Mouse (Mus musculus) kidney, postnatal 0 days (tissue): Measurements from ENCODE around the gene Traf3ip3. TPM values are rescaled to one million over a fixed set of nuclear protein-coding genes. Genes with fewer than 3 reads are reported as not detected.
A peak's percentile ranks its signal among the peaks of the same experiment; 100 is the strongest.

Experiments used
- ATAC-seq: fragments of 200-750 bp; cut with Nextera tagmentation; replicated peaks from 2 replicates; pipeline ENCODE4 v1.8.0; 2017; ENCODE audit warnings: low read depth, moderate number of reproducible peaks, moderate TSS enrichment, moderate library complexity; ENCODE audit not compliant: low FRiP score
- DNase-seq: peaks from one replicate; pipeline ENCODE4 v3.0.0-alpha.2; 2016; ENCODE audit warnings: low spot score
- H3K27ac ChIP-seq: fragments of 300-500 bp; sonication (generic); 2 replicates; pipeline ENCODE4 v1.5.1; 2014; ENCODE audit warnings: mild to moderate bottlenecking
- H3K27me3 ChIP-seq: fragments of 300-500 bp; sonication (generic); 2 replicates; pipeline ENCODE4 v1.6.1; 2014; ENCODE audit warnings: low read length, mixed read lengths; ENCODE audit not compliant: insufficient read depth
- H3K36me3 ChIP-seq: fragments of 300-500 bp; sonication (generic); 2 replicates; pipeline ENCODE4 v1.6.1; 2014; ENCODE audit warnings: low read length, mixed read lengths; ENCODE audit not compliant: insufficient read depth
- H3K4me1 ChIP-seq: fragments of 300-500 bp; sonication (generic); replicated peaks from 2 replicates; pipeline ENCODE4 v1.6.1; 2014; ENCODE audit warnings: antibody characterized with exemption, low read length, mixed read lengths; ENCODE audit not compliant: insufficient read depth
- H3K4me2 ChIP-seq: fragments of 300-500 bp; sonication (generic); 2 replicates; pipeline ENCODE4 v1.6.1; 2014; ENCODE audit warnings: mild to moderate bottlenecking, low read length, moderate library complexity, mixed read lengths
- H3K4me3 ChIP-seq: fragments of 300-500 bp; sonication (generic); replicated peaks from 2 replicates; pipeline ENCODE4 v1.5.1; 2014; ENCODE audit warnings: low read depth, low read length
- H3K9ac ChIP-seq: fragments of 300-500 bp; sonication (generic); 2 replicates; pipeline ENCODE4 v1.6.1; 2014; ENCODE audit warnings: low read depth, low read length
- H3K9me3 ChIP-seq: fragments of 300-500 bp; sonication (generic); replicated peaks from 2 replicates; pipeline ENCODE4 v1.6.1; 2016; ENCODE audit warnings: low read length, inconsistent platforms, mixed read lengths
- CTCF ChIP-seq: IDR thresholded peaks from 2 replicates; pipeline ENCODE4 v1.5.1; 2016; ENCODE audit warnings: antibody characterized with exemption, low read depth, mild to moderate bottlenecking, moderate library complexity
- WGBS: fragments of 180-500 bp; shearing (Covaris S2); extraction: QIAGEN DNeasy Blood & Tissue Kit; methylation state at CpG from one replicate; pipeline ENCODE4 v1.1.7; 2014; 5-methylcytosine and 5-hydroxymethylcytosine counted together
- polyA plus RNA-seq: library from polyadenylated mRNA; unstranded; fragments of >200 nt; fragmentation: Nextera tagmentation; extraction: Ambion mirVana; gene quantifications from 2 replicates; pipeline ENCODE4 v1.2.1, GENCODE M21; 2015

Gene Traf3ip3
- polyA plus RNA-seq, 1 experiment from 2014 or later, result 1.4 TPM

GRCm38 (mm10) chr1:193220408-193220807, 18.9 kb upstream of the Traf3ip3 start:
- no peaks in the 10 kb centered on the region for H3K9me3 ChIP-seq
- no peak overlapping the region for H3K4me2 ChIP-seq
- H3K9ac ChIP-seq, result no peak overlapping the region
- TF ChIP-seq CTCF, result no peak
- H3K4me3 ChIP-seq, result no peak overlapping the region
- 0 out of 2 replicates have a peak, but pooled peaks have one; percentile 25 for ATAC-seq
- no peaks in the 10 kb centered on the region for H3K36me3 ChIP-seq
- no peak for DNase-seq
- H3K27ac ChIP-seq, result no peak overlapping the region
- 54% methylated on average over 5 of the region's 5 CpGs for WGBS
- no peaks in the 10 kb centered on the region for H3K4me1 ChIP-seq
- no peaks in the 10 kb centered on the region for H3K27me3 ChIP-seq

GRCm38 (mm10) chr1:193216000-193216399, 14.5 kb upstream of the Traf3ip3 start:
- no peaks in the 10 kb centered on the region for H3K4me1 ChIP-seq
- no peak overlapping the region for H3K4me2 ChIP-seq
- H3K27me3 ChIP-seq, result no peaks in the 10 kb centered on the region
- no peak for TF ChIP-seq CTCF
- H3K9ac ChIP-seq, result no peak overlapping the region
- DNase-seq (no peak), ATAC-seq (no peak)
- no peaks in the 10 kb centered on the region for H3K36me3 ChIP-seq
- no peak overlapping the region for H3K4me3 ChIP-seq
- H3K9me3 ChIP-seq, result no peaks in the 10 kb centered on the region
- no peak overlapping the region for H3K27ac ChIP-seq
- WGBS, result 77% methylated on average over 3 of the region's 3 CpGs

GRCm38 (mm10) chr1:193214053-193214452, 12.6 kb upstream of the Traf3ip3 start:
- TF ChIP-seq CTCF, result no peak
- H3K4me2 ChIP-seq, result no peak overlapping the region
- ATAC-seq (no peak), DNase-seq (no peak)
- H3K27me3 ChIP-seq, result no peaks in the 10 kb centered on the region
- no peaks in the 10 kb centered on the region for H3K36me3 ChIP-seq
- no peak overlapping the region for H3K27ac ChIP-seq
- no peak overlapping the region for H3K4me3 ChIP-seq
- no peak overlapping the region for H3K9ac ChIP-seq
- no peaks in the 10 kb centered on the region for H3K4me1 ChIP-seq
- WGBS, result 70% methylated on average over 5 of the region's 5 CpGs
- H3K9me3 ChIP-seq, result no peaks in the 10 kb centered on the region

- Histone ChIP-seq H3K27ac (no peak overlapping the region), H3K4me2 (no peak overlapping the region), H3K4me1 (no peaks in the 10 kb centered on the region), H3K36me3 (no peaks in the 10 kb centered on the region), H3K27me3 (no peaks in the 10 kb centered on the region), H3K4me3 (no peak overlapping the region), H3K9me3 (no peaks in the 10 kb centered on the region), H3K9ac (no peak overlapping the region)
- WGBS, result 75% methylated on average over 5 of the region's 5 CpGs
- ATAC-seq (no peak), DNase-seq (no peak)
- TF ChIP-seq CTCF, result no peak
These were observed 9.9 kb upstream of the Traf3ip3 start for GRCm38 (mm10) chr1:193211371-193211770.

GRCm38 (mm10) chr1:193208178-193208577, 6.7 kb upstream of the Traf3ip3 start:
- ATAC-seq (peak; percentile 57; the same call in 1 of the 2 replicates), DNase-seq (peak; percentile 78)
- H3K4me3 ChIP-seq, result no peak overlapping the region

GRCm38 (mm10) chr1:193207503-193207902, 6.0 kb upstream of the Traf3ip3 start, which contains the start of gene Lamb3:
Lamb3 (plus strand) TSS chr1:193207699.
- no peaks in the 10 kb centered on the region for H3K9me3 ChIP-seq
- no peak within 1 kb of the TSS for H3K4me2 ChIP-seq
- H3K36me3 ChIP-seq, result no peaks in the 10 kb centered on the region
- no peak for TF ChIP-seq CTCF
- ATAC-seq (no peak), DNase-seq (no peak)
- no peak within 1 kb of the TSS for H3K27ac ChIP-seq
- H3K4me1 ChIP-seq, result no peaks in the 10 kb centered on the region
- no peak within 1 kb of the TSS for H3K9ac ChIP-seq
- 79% methylated on average over 3 of the region's 3 CpGs for WGBS
- H3K27me3 ChIP-seq, result no peaks in the 10 kb centered on the region
- H3K4me3 ChIP-seq, result no peak within 1 kb of the TSS

More at GRCm38 (mm10) chr1:193208178-193208577, 6.7 kb upstream of the Traf3ip3 start:
- H3K4me1 ChIP-seq, result no peaks in the 10 kb centered on the region
- 37% methylated on average over 2 of the region's 2 CpGs for WGBS
- no peak overlapping the region for H3K4me2 ChIP-seq
- no peaks in the 10 kb centered on the region for H3K9me3 ChIP-seq
- no peaks in the 10 kb centered on the region for H3K36me3 ChIP-seq
- no peak overlapping the region for H3K27ac ChIP-seq
- no peak overlapping the region for H3K9ac ChIP-seq
- TF ChIP-seq CTCF, result peak; percentile 87
- no peaks in the 10 kb centered on the region for H3K27me3 ChIP-seq

- Histone ChIP-seq H3K9me3 (no peaks in the 10 kb centered on the region), H3K4me1 (no peaks in the 10 kb centered on the region), H3K36me3 (no peaks in the 10 kb centered on the region), H3K9ac (no peak overlapping the region), H3K27me3 (no peaks in the 10 kb centered on the region), H3K4me2 (no peak overlapping the region), H3K4me3 (no peak overlapping the region), H3K27ac (no peak overlapping the region)
- ATAC-seq (no peak), DNase-seq (no peak)
- no peak for TF ChIP-seq CTCF
- 76% methylated on average over 2 of the region's 2 CpGs for WGBS
These were observed 3.9 kb upstream of the Traf3ip3 start for GRCm38 (mm10) chr1:193205431-193205830.
